Mouse (Mus musculus): ENCODE results near the gene Nrde2.

- TF ChIP-seq CTCF (IDR thresholded peaks at IDR 0.05; ENCODE audit: low read depth, low read length) (no peak), EP300 (IDR thresholded peaks at IDR 0.05; ENCODE audit: insufficient read depth, low read depth, low read length) (no peak)
These were observed 66.4 kb downstream of the Nrde2 start for GRCm38 (mm10) chr12:100093046-100093445.
